Mouse (Mus musculus) intestine, postnatal 0 days (tissue): ENCODE results near the gene Kcp. TPM values are rescaled to one million over a fixed set of nuclear protein-coding genes. Genes with fewer than 3 reads are reported as not detected.

Experiments
- ATAC-seq: fragments of 200-750 bp; cut with Nextera tagmentation; 2 replicates; pipeline ENCODE4 v1.8.0; 2017; ENCODE audit warnings: mild to moderate bottlenecking, moderate TSS enrichment, moderate library complexity
- H3K27ac ChIP-seq: fragments of 300-500 bp; sonication (generic); 2 replicates; pipeline ENCODE4 v1.5.1; 2014; ENCODE audit warnings: mild to moderate bottlenecking, low read depth, low read length, moderate library complexity
- H3K27me3 ChIP-seq: fragments of 300-500 bp; sonication (generic); replicated peaks from 2 replicates; pipeline ENCODE4 v1.6.1; 2014; ENCODE audit warnings: low read length, mixed read lengths; ENCODE audit not compliant: control insufficient read depth, insufficient read depth
- H3K36me3 ChIP-seq: fragments of 300-500 bp; sonication (generic); 2 replicates; pipeline ENCODE4 v1.6.1; 2014; ENCODE audit warnings: mild to moderate bottlenecking, moderate library complexity; ENCODE audit not compliant: control insufficient read depth, insufficient read depth
- H3K4me1 ChIP-seq: fragments of 300-500 bp; sonication (generic); replicated peaks from 2 replicates; pipeline ENCODE4 v1.6.1; 2014; ENCODE audit warnings: antibody characterized with exemption, low read length, mixed read lengths; ENCODE audit not compliant: control insufficient read depth, insufficient read depth
- H3K4me2 ChIP-seq: fragments of 300-500 bp; sonication (generic); replicated peaks from 2 replicates; pipeline ENCODE4 v1.6.1; 2014; ENCODE audit warnings: low read depth, mild to moderate bottlenecking, moderate library complexity
- H3K4me3 ChIP-seq: fragments of 300-500 bp; sonication (generic); 2 replicates; pipeline ENCODE4 v1.5.1; 2014; ENCODE audit warnings: low read depth, low read length
- H3K9ac ChIP-seq: fragments of 300-500 bp; sonication (generic); 2 replicates; pipeline ENCODE4 v1.6.1; 2014; ENCODE audit warnings: mild to moderate bottlenecking, low read depth, low read length
- H3K9me3 ChIP-seq: fragments of 300-500 bp; sonication (generic); 2 replicates; pipeline ENCODE4 v1.6.1; 2016; ENCODE audit warnings: mixed run types; ENCODE audit not compliant: control insufficient read depth
- CTCF ChIP-seq: sonication (generic); IDR thresholded peaks from 2 replicates; pipeline ENCODE4 v1.5.1; 2016; ENCODE audit warnings: low read depth, mild to moderate bottlenecking, control low read depth, antibody characterized with exemption, moderate library complexity
- WGBS: fragments of 180-500 bp; shearing (Covaris S2); extraction: QIAGEN DNeasy Blood & Tissue Kit; methylation state at CpG from one replicate; pipeline ENCODE4 v1.1.7; 2014; 5-methylcytosine and 5-hydroxymethylcytosine counted together
- polyA plus RNA-seq: library from polyadenylated mRNA; unstranded; fragments of >200 nt; fragmentation: Nextera tagmentation; extraction: Ambion mirVana; gene quantifications from 2 replicates; pipeline ENCODE4 v1.2.1, GENCODE M21; 2015

Kcp gene
- polyA plus RNA-seq, 1 experiment from 2014 or later: 2.7 TPM

- no peak for ATAC-seq
- no peaks in the 10 kb centered on the region for H3K4me1 ChIP-seq
- WGBS: 94% methylated on average over 1 of the region's 1 CpGs
Observed at GRCm38 (mm10) chr6:29540956-29541355, 33.2 kb upstream of the Kcp start.

GRCm38 (mm10) chr6:29540223-29540622, 32.5 kb upstream of the Kcp start:
- H3K4me1 ChIP-seq: no peaks in the 10 kb centered on the region
- no peak overlapping the region for H3K9ac ChIP-seq
- ATAC-seq: no peak
- WGBS: 84% methylated on average over 6 of the region's 6 CpGs
- no peak overlapping the region for H3K4me3 ChIP-seq
- H3K9me3 ChIP-seq: no peaks in the 10 kb centered on the region
- peaks cover 45% of the 10 kb centered on the region for H3K36me3 ChIP-seq
- H3K27ac ChIP-seq: no peak overlapping the region
- H3K27me3 ChIP-seq: no peaks in the 10 kb centered on the region
- no peak overlapping the region for H3K4me2 ChIP-seq
- TF ChIP-seq CTCF: no peak

More at GRCm38 (mm10) chr6:29540956-29541355, 33.2 kb upstream of the Kcp start:
- H3K9me3 ChIP-seq: no peaks in the 10 kb centered on the region
- H3K9ac ChIP-seq: no peak overlapping the region
- no peak overlapping the region for H3K4me2 ChIP-seq
- no peak overlapping the region for H3K4me3 ChIP-seq
- no peaks in the 10 kb centered on the region for H3K27me3 ChIP-seq
- TF ChIP-seq CTCF: no peak
- peaks cover 53% of the 10 kb centered on the region for H3K36me3 ChIP-seq
- no peak overlapping the region for H3K27ac ChIP-seq

GRCm38 (mm10) chr6:29539502-29539901, 31.8 kb upstream of the Kcp start:
- WGBS: 89% methylated on average over 8 of the region's 8 CpGs
- no peak for ATAC-seq
- Histone ChIP-seq H3K36me3 (peaks cover 40% of the 10 kb centered on the region), H3K9me3 (no peaks in the 10 kb centered on the region), H3K4me1 (no peaks in the 10 kb centered on the region), H3K4me3 (no peak overlapping the region), H3K9ac (no peak overlapping the region), H3K27me3 (no peaks in the 10 kb centered on the region), H3K4me2 (no peak overlapping the region), H3K27ac (no peak overlapping the region)
- TF ChIP-seq CTCF: no peak

- Histone ChIP-seq H3K36me3 (peaks cover 21% of the 10 kb centered on the region), H3K27me3 (no peaks in the 10 kb centered on the region), H3K4me1 (no peaks in the 10 kb centered on the region), H3K4me3 (no peak overlapping the region), H3K4me2 (no peak overlapping the region), H3K9me3 (no peaks in the 10 kb centered on the region), H3K27ac (no peak overlapping the region), H3K9ac (no peak overlapping the region)
- WGBS: 89% methylated on average over 3 of the region's 3 CpGs
- ATAC-seq: no peak
- TF ChIP-seq CTCF: no peak
Observed at GRCm38 (mm10) chr6:29537221-29537620, 29.5 kb upstream of the Kcp start.

GRCm38 (mm10) chr6:29536651-29537193, 29.0 kb upstream of the Kcp start:
- Histone ChIP-seq H3K4me2 (no peak overlapping the region), H3K9ac (no peak overlapping the region), H3K4me1 (no peaks in the 10 kb centered on the region), H3K27me3 (no peaks in the 10 kb centered on the region), H3K9me3 (no peaks in the 10 kb centered on the region), H3K4me3 (no peak overlapping the region), H3K36me3 (peaks cover 16% of the 10 kb centered on the region), H3K27ac (no peak overlapping the region)
- 69% methylated on average over 4 of the region's 4 CpGs for WGBS
- peak; percentile 54 for TF ChIP-seq CTCF
- no peak for ATAC-seq

GRCm38 (mm10) chr6:29535316-29535715, 27.6 kb upstream of the Kcp start:
- no peak for ATAC-seq
- WGBS: 82% methylated on average over 6 of the region's 6 CpGs
- peaks cover 5% of the 10 kb centered on the region; the same call in 1 of the 2 replicates for H3K36me3 ChIP-seq
- no peak overlapping the region for H3K9ac ChIP-seq
- H3K4me1 ChIP-seq: no peaks in the 10 kb centered on the region
- no peak overlapping the region for H3K27ac ChIP-seq
- TF ChIP-seq CTCF: no peak
- H3K27me3 ChIP-seq: no peaks in the 10 kb centered on the region
- no peak overlapping the region for H3K4me3 ChIP-seq
- H3K9me3 ChIP-seq: no peaks in the 10 kb centered on the region
- no peak overlapping the region for H3K4me2 ChIP-seq

GRCm38 (mm10) chr6:29530050-29530449, 22.3 kb upstream of the Kcp start:
- Histone ChIP-seq H3K9ac (no peak overlapping the region), H3K4me2 (no peak overlapping the region), H3K9me3 (no peaks in the 10 kb centered on the region), H3K4me3 (no peak overlapping the region), H3K27ac (no peak overlapping the region), H3K27me3 (peaks cover 19% of the 10 kb centered on the region), H3K4me1 (no peaks in the 10 kb centered on the region; the same call in 1 of the 2 replicates), H3K36me3 (no peaks in the 10 kb centered on the region)
- 61% methylated on average over 4 of the region's 4 CpGs for WGBS
- no peak for TF ChIP-seq CTCF
- no peak for ATAC-seq
